Mouse (Mus musculus): ENCODE results near the gene Arhgef25.

GRCm38 (mm10) chr10:127180695-127181047 lies 9.2 kb downstream of the Arhgef25 start:
- TF ChIP-seq CTCF (IDR thresholded peaks at IDR 0.05; ENCODE audit: low read depth) = no peak
- TF ChIP-seq EP300 (IDR thresholded peaks at IDR 0.05; ENCODE audit: low read depth) = no peak

Measured in liver, embryonic 14.5 days (tissue).